Mouse (Mus musculus) heart, postnatal 0 days (tissue): ENCODE measurements around the gene Gpr22.

Experiments
- CTCF ChIP-seq: IDR thresholded peaks from 2 replicates; pipeline ENCODE4 v1.5.1; 2016; ENCODE audit warnings: antibody characterized with exemption, control low read depth, low read depth
- EP300 ChIP-seq: IDR thresholded peaks from 2 replicates; pipeline ENCODE4 v1.6.1; 2016; ENCODE audit warnings: antibody characterized with exemption, low read depth

DNA sequence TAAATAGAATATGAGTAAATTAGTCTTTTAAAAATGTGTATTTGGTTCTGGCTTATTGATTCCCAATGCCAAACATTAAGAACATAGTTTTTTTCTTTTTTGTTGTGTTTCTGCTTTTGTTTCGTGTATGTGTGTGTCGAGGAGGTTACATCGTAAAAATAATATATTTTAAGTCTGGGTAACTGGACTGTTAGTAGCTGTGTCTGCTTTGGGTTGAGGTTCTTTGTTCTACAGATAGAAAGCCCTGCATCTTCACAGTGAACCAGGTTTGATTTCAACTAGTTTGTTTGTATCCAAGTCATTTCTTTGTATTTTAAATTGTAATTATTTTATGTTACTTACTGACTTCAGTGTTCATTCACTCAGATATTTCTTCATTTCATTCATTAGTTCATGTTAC is 323 bp upstream of the Gpr22 start:
- TF ChIP-seq CTCF (no peak), EP300 (no peak)
